Mouse (Mus musculus) heart, embryonic 13.5 days (tissue): ENCODE measurements around the gene Kctd4. TPM values are rescaled to one million over a fixed set of nuclear protein-coding genes. Genes with fewer than 3 reads are reported as not detected.
"Not testable (repeated sequence)": the region's sequence is repeated elsewhere in the genome, so short reads cannot be mapped to it uniquely, and the experiment has no call there.

ENCODE experiments used
- ATAC-seq: fragments of 200-750 bp; cut with Nextera tagmentation; 2 replicates; pipeline ENCODE4 v1.8.0; 2017; ENCODE audit warnings: moderate TSS enrichment; ENCODE audit not compliant: insufficient number of reproducible peaks, low FRiP score, low TSS enrichment; ENCODE audit errors: extremely low read depth
- H3K27ac ChIP-seq: fragments of 300-500 bp; sonication (generic); replicated peaks from 2 replicates; pipeline ENCODE4 v1.5.1; 2015; ENCODE audit warnings: moderate library complexity, mild to moderate bottlenecking, inconsistent platforms
- H3K27me3 ChIP-seq: fragments of 300-500 bp; sonication (generic); replicated peaks from 2 replicates; pipeline ENCODE4 v1.6.1; 2015; ENCODE audit warnings: mild to moderate bottlenecking, inconsistent platforms
- H3K36me3 ChIP-seq: fragments of 300-500 bp; sonication (generic); 2 replicates; pipeline ENCODE4 v1.6.1; 2015; ENCODE audit warnings: mild to moderate bottlenecking, inconsistent platforms
- H3K4me1 ChIP-seq: fragments of 300-500 bp; sonication (generic); 2 replicates; pipeline ENCODE4 v1.6.1; 2015; ENCODE audit warnings: inconsistent platforms
- H3K4me2 ChIP-seq: fragments of 300-500 bp; sonication (generic); 2 replicates; pipeline ENCODE4 v1.6.1; 2015; ENCODE audit warnings: inconsistent platforms, mild to moderate bottlenecking, moderate library complexity
- H3K4me3 ChIP-seq: fragments of 300-500 bp; sonication (generic); 2 replicates; pipeline ENCODE4 v1.5.1; 2015; ENCODE audit warnings: moderate library complexity, mild to moderate bottlenecking, inconsistent platforms
- H3K9ac ChIP-seq: fragments of 300-500 bp; sonication (generic); 2 replicates; pipeline ENCODE4 v1.6.1; 2015; ENCODE audit warnings: inconsistent platforms, mild to moderate bottlenecking, moderate library complexity
- H3K9me3 ChIP-seq: fragments of 300-500 bp; sonication (generic); 2 replicates; pipeline ENCODE4 v1.6.1; 2016; ENCODE audit warnings: inconsistent platforms
- WGBS: fragments of 180-500 bp; shearing (Covaris S2); methylation state at CpG from one replicate; pipeline ENCODE4 v1.1.7; 2015; ENCODE audit warnings: mixed read lengths; 5-methylcytosine and 5-hydroxymethylcytosine counted together
- polyA plus RNA-seq: library from polyadenylated mRNA; unstranded; fragments of >200 nt; fragmentation: Nextera tagmentation; extraction: Ambion mirVana; gene quantifications from 2 replicates; pipeline ENCODE4 v1.2.1, GENCODE M21; 2015

Gene Kctd4
- 0.18 and 0.25 TPM in 2 replicates for polyA plus RNA-seq

- Histone ChIP-seq H3K4me1 (no peaks in the 10 kb centered on the region), H3K9me3 (no peaks in the 10 kb centered on the region), H3K36me3 (no peaks in the 10 kb centered on the region), H3K4me2 (no peak within 1 kb of the TSS), H3K9ac (no peak within 1 kb of the TSS), H3K4me3 (no peak within 1 kb of the TSS), H3K27ac (no peak within 1 kb of the TSS), H3K27me3 (no peaks in the 10 kb centered on the region)
- no peak for ATAC-seq
- 83% methylated on average over 7 of the region's 7 CpGs for WGBS
These were observed at the start of gene Kctd4 for GRCm38 (mm10) chr14:75954766-75955165. Kctd4 (plus strand) TSS chr14:75955009.

- peaks cover 24% of the 10 kb centered on the region for H3K36me3 ChIP-seq
- 93% methylated on average over 8 of the region's 8 CpGs for WGBS
These were observed 47.9 kb upstream of the Kctd4 start for GRCm38 (mm10) chr14:75906931-75907330.

GRCm38 (mm10) chr14:75911968-75912367, 42.8 kb upstream of the Kctd4 start:
- WGBS, result 88% methylated on average over 6 of the region's 6 CpGs
- H3K36me3 ChIP-seq, result peaks cover 11% of the 10 kb centered on the region
- H3K4me2 ChIP-seq, result no peak overlapping the region
- H3K4me1 ChIP-seq, result no peaks in the 10 kb centered on the region
- H3K27ac ChIP-seq, result no peak overlapping the region
- no peaks in the 10 kb centered on the region for H3K27me3 ChIP-seq
- H3K9me3 ChIP-seq, result no peaks in the 10 kb centered on the region
- no peak overlapping the region for H3K9ac ChIP-seq
- no peak overlapping the region for H3K4me3 ChIP-seq
- no peak for ATAC-seq

More at GRCm38 (mm10) chr14:75906931-75907330, 47.9 kb upstream of the Kctd4 start:
- Histone ChIP-seq H3K4me3 (no peak overlapping the region), H3K4me2 (no peak overlapping the region), H3K9ac (no peak overlapping the region), H3K4me1 (no peaks in the 10 kb centered on the region), H3K27me3 (no peaks in the 10 kb centered on the region), H3K27ac (no peak overlapping the region), H3K9me3 (no peaks in the 10 kb centered on the region)
- ATAC-seq, result no peak

GRCm38 (mm10) chr14:75912665-75913064, 42.1 kb upstream of the Kctd4 start:
- 96% methylated on average over 2 of the region's 2 CpGs for WGBS
- no peak overlapping the region for H3K9ac ChIP-seq
- H3K9me3 ChIP-seq, result no peaks in the 10 kb centered on the region
- no peak overlapping the region for H3K4me2 ChIP-seq
- H3K36me3 ChIP-seq, result peaks cover 13% of the 10 kb centered on the region
- no peak overlapping the region for H3K4me3 ChIP-seq
- no peaks in the 10 kb centered on the region for H3K4me1 ChIP-seq
- no peaks in the 10 kb centered on the region for H3K27me3 ChIP-seq
- no peak for ATAC-seq
- H3K27ac ChIP-seq, result no peak overlapping the region

- Histone ChIP-seq H3K27me3 (no peaks in the 10 kb centered on the region), H3K4me1 (no peaks in the 10 kb centered on the region), H3K9ac (no peak overlapping the region), H3K27ac (no peak overlapping the region), H3K36me3 (no peaks in the 10 kb centered on the region), H3K4me3 (no peak overlapping the region), H3K9me3 (no peaks in the 10 kb centered on the region), H3K4me2 (no peak overlapping the region)
- WGBS, result 89% methylated on average over 1 of the region's 1 CpGs
- ATAC-seq, result no peak
These were observed 31.3 kb upstream of the Kctd4 start for GRCm38 (mm10) chr14:75923314-75924052.

- H3K36me3 ChIP-seq, H3K4me1 ChIP-seq, H3K27me3 ChIP-seq, H3K9me3 ChIP-seq, H3K4me2 ChIP-seq, H3K27ac ChIP-seq, H3K4me3 ChIP-seq, H3K9ac ChIP-seq, ATAC-seq: not testable (repeated sequence)
- WGBS, result 88% methylated on average over 8 of the region's 8 CpGs
These were observed 25.1 kb upstream of the Kctd4 start for GRCm38 (mm10) chr14:75929713-75930112.

GRCm38 (mm10) chr14:75931266-75931665, 23.5 kb upstream of the Kctd4 start:
- Histone ChIP-seq H3K9me3 (no peaks in the 10 kb centered on the region), H3K4me3 (no peak overlapping the region), H3K27ac (no peak overlapping the region), H3K27me3 (no peaks in the 10 kb centered on the region), H3K9ac (no peak overlapping the region), H3K36me3 (no peaks in the 10 kb centered on the region), H3K4me1 (no peaks in the 10 kb centered on the region), H3K4me2 (no peak overlapping the region)
- no peak for ATAC-seq
- WGBS, result 94% methylated on average over 23 of the region's 23 CpGs

- no peak overlapping the region for H3K4me2 ChIP-seq
- ATAC-seq, result no peak
- no peaks in the 10 kb centered on the region for H3K9me3 ChIP-seq
- H3K36me3 ChIP-seq, result no peaks in the 10 kb centered on the region
- H3K4me1 ChIP-seq, result no peaks in the 10 kb centered on the region
- WGBS, result 83% methylated on average over 2 of the region's 2 CpGs
- H3K4me3 ChIP-seq, result no peak overlapping the region
- no peaks in the 10 kb centered on the region for H3K27me3 ChIP-seq
- H3K9ac ChIP-seq, result no peak overlapping the region
- no peak overlapping the region for H3K27ac ChIP-seq
These were observed 20.4 kb upstream of the Kctd4 start for GRCm38 (mm10) chr14:75934359-75934758.

- WGBS, result 79% methylated on average over 1 of the region's 1 CpGs
These were observed 17.1 kb upstream of the Kctd4 start for GRCm38 (mm10) chr14:75937714-75938113.

GRCm38 (mm10) chr14:75941500-75941899, 13.3 kb upstream of the Kctd4 start:
- WGBS, result 86% methylated on average over 1 of the region's 1 CpGs

More at GRCm38 (mm10) chr14:75937714-75938113, 17.1 kb upstream of the Kctd4 start:
- Histone ChIP-seq H3K9me3 (no peaks in the 10 kb centered on the region), H3K27me3 (no peaks in the 10 kb centered on the region), H3K36me3 (no peaks in the 10 kb centered on the region), H3K4me1 (no peaks in the 10 kb centered on the region), H3K27ac (no peak overlapping the region), H3K4me2 (no peak overlapping the region), H3K4me3 (no peak overlapping the region), H3K9ac (no peak overlapping the region)
- ATAC-seq, result no peak

GRCm38 (mm10) chr14:75942365-75942764, 12.4 kb upstream of the Kctd4 start:
- Histone ChIP-seq H3K4me1 (no peaks in the 10 kb centered on the region), H3K9ac (no peak overlapping the region), H3K27me3 (no peaks in the 10 kb centered on the region), H3K4me3 (no peak overlapping the region), H3K9me3 (no peaks in the 10 kb centered on the region), H3K4me2 (no peak overlapping the region), H3K27ac (no peak overlapping the region), H3K36me3 (no peaks in the 10 kb centered on the region)
- ATAC-seq, result no peak
- 96% methylated on average over 3 of the region's 3 CpGs for WGBS

More at GRCm38 (mm10) chr14:75941500-75941899, 13.3 kb upstream of the Kctd4 start:
- Histone ChIP-seq H3K27ac (no peak overlapping the region), H3K36me3 (no peaks in the 10 kb centered on the region), H3K4me3 (no peak overlapping the region), H3K4me2 (no peak overlapping the region), H3K27me3 (no peaks in the 10 kb centered on the region), H3K9ac (no peak overlapping the region), H3K4me1 (no peaks in the 10 kb centered on the region), H3K9me3 (no peaks in the 10 kb centered on the region)
- no peak for ATAC-seq

GRCm38 (mm10) chr14:75947674-75948073, 7.1 kb upstream of the Kctd4 start:
- Histone ChIP-seq H3K27me3 (no peaks in the 10 kb centered on the region), H3K4me2 (no peak overlapping the region), H3K27ac (no peak overlapping the region), H3K9ac (no peak overlapping the region), H3K36me3 (peaks cover 6% of the 10 kb centered on the region), H3K4me3 (no peak overlapping the region), H3K9me3 (no peaks in the 10 kb centered on the region), H3K4me1 (peaks cover 4% of the 10 kb centered on the region)
- no peak for ATAC-seq
- 46% methylated on average over 3 of the region's 3 CpGs for WGBS
